Mouse (Mus musculus) MEL (cell line): ENCODE measurements around the gene Ddx24. TPM values are rescaled to one million over a fixed set of nuclear protein-coding genes. Genes with fewer than 3 reads are reported as not detected.

Source experiments
- DNase-seq: peaks from one replicate; pipeline ENCODE4 v3.0.0; 2011; ENCODE audit warnings: low read depth, low spot score
- H3K27ac ChIP-seq: 2 replicates; pipeline ENCODE4 v1.5.1; 2012; ENCODE audit warnings: low read depth, mild to moderate bottlenecking, control low read depth, low read length, moderate library complexity; ENCODE audit not compliant: control insufficient read depth
- H3K27me3 ChIP-seq, 2 experiments: fragments of 150-350 bp in 1 of 2; sonication (generic) in 1 of 2; 2 replicates each; pipeline ENCODE4 v1.6.1; 2012; ENCODE audit warnings: low read length in 2 of 2, mild to moderate bottlenecking in 2 of 2, improper control_type of control experiment in 1 of 2, moderate library complexity in 1 of 2; ENCODE audit not compliant: insufficient read depth in 2 of 2, control insufficient read depth in 1 of 2
- H3K36me3 ChIP-seq, 2 experiments: 2 replicates each; pipeline ENCODE4 v1.6.1; 2012 to 2014; ENCODE audit warnings: low read length in 2 of 2, improper control_type of control experiment in 1 of 2, inconsistent platforms in 1 of 2, mild to moderate bottlenecking in 1 of 2; ENCODE audit not compliant: insufficient read depth in 2 of 2, control insufficient read depth in 1 of 2
- H3K4me1 ChIP-seq, 2 experiments: fragments of 150-350 bp in 1 of 2; sonication (generic) in 1 of 2; 2 replicates each; pipeline ENCODE4 v1.6.1; 2012; ENCODE audit warnings: low read length in 2 of 2, improper control_type of control experiment in 1 of 2, mild to moderate bottlenecking in 1 of 2; ENCODE audit not compliant: insufficient read depth in 2 of 2, control insufficient read depth in 1 of 2
- H3K4me3 ChIP-seq, 2 experiments: fragments of 150-350 bp in 1 of 2; sonication (generic) in 1 of 2; 2 replicates each; pipeline ENCODE4 v1.5.1; 2012; ENCODE audit warnings: low read depth in 2 of 2, low read length in 2 of 2, mild to moderate bottlenecking in 2 of 2, moderate library complexity in 2 of 2, control low read depth in 1 of 2, improper control_type of control experiment in 1 of 2; ENCODE audit not compliant: control insufficient read depth in 1 of 2, insufficient read depth in 1 of 2
- H3K79me2 ChIP-seq: 2 replicates; pipeline ENCODE4 v1.6.1; 2012; ENCODE audit warnings: mild to moderate bottlenecking, low read length, moderate library complexity; ENCODE audit not compliant: control insufficient read depth, poor library complexity, insufficient read depth
- H3K9ac ChIP-seq: 2 replicates; pipeline ENCODE4 v1.6.1; 2012; ENCODE audit warnings: low read depth, mild to moderate bottlenecking, control low read depth, low read length, moderate library complexity; ENCODE audit not compliant: control insufficient read depth, poor library complexity, severe bottlenecking
- H3K9me3 ChIP-seq: fragments of 150-350 bp; sonication (generic); replicated peaks from 2 replicates; pipeline ENCODE4 v1.6.1; 2012; ENCODE audit warnings: mild to moderate bottlenecking, low read length, improper control_type of control experiment, moderate library complexity; ENCODE audit not compliant: insufficient read depth
- BHLHE40 ChIP-seq: IDR thresholded peaks from 2 replicates; pipeline ENCODE4 v1.6.1; 2012; ENCODE audit warnings: low read depth, mild to moderate bottlenecking, inconsistent platforms, low read length, improper control_type of control experiment, borderline replicate concordance
- CHD2 ChIP-seq: IDR thresholded peaks from 2 replicates; pipeline ENCODE4 v1.6.1; 2011; ENCODE audit warnings: low read length, improper control_type of control experiment
- CTCF ChIP-seq, 3 experiments: IDR thresholded peaks in 2 of 3; conservative IDR thresholded peaks in 1 of 3; 2 replicates each; pipeline ENCODE4 v1.5.1; 2011 to 2012; ENCODE audit warnings: low read length in 3 of 3, low read depth in 2 of 3, mild to moderate bottlenecking in 2 of 3, improper control_type of control experiment in 1 of 3, inconsistent platforms in 1 of 3, mixed read lengths in 1 of 3, moderate library complexity in 1 of 3; ENCODE audit not compliant: control insufficient read depth in 1 of 3, insufficient read depth in 1 of 3, poor library complexity in 1 of 3, severe bottlenecking in 1 of 3
- ELF1 ChIP-seq: IDR thresholded peaks from 2 replicates; pipeline ENCODE4 v1.6.1; 2014; ENCODE audit warnings: low read depth, mild to moderate bottlenecking, inconsistent platforms, low read length, improper control_type of control experiment, moderate library complexity
- EP300 ChIP-seq, 2 experiments: IDR thresholded peaks; 2 replicates each; pipeline ENCODE4 v1.6.1; 2011; ENCODE audit warnings: improper control_type of control experiment in 2 of 2, low read length in 2 of 2, low read depth in 1 of 2, mild to moderate bottlenecking in 1 of 2
- ETS1 ChIP-seq: IDR thresholded peaks from 2 replicates; pipeline ENCODE4 v1.6.1; 2012; ENCODE audit warnings: low read depth, mild to moderate bottlenecking, inconsistent platforms, low read length, improper control_type of control experiment, moderate library complexity
- GABPA ChIP-seq: IDR thresholded peaks from 2 replicates; pipeline ENCODE4 v1.6.1; 2012; ENCODE audit warnings: low read depth, mild to moderate bottlenecking, inconsistent platforms, low read length, improper control_type of control experiment, moderate library complexity
- HCFC1 ChIP-seq: IDR thresholded peaks from 2 replicates; pipeline ENCODE4 v1.6.1; 2012; ENCODE audit warnings: low read depth, mild to moderate bottlenecking, inconsistent platforms, low read length, improper control_type of control experiment, moderate library complexity
- JUND ChIP-seq: IDR thresholded peaks from 2 replicates; pipeline ENCODE4 v1.6.1; 2011; ENCODE audit warnings: low read depth, mild to moderate bottlenecking, improper control_type of control experiment, low read length
- KAT2A ChIP-seq: conservative IDR thresholded peaks from 2 replicates; pipeline ENCODE4 v1.6.1; 2012; ENCODE audit warnings: low read depth, low read length, improper control_type of control experiment, inconsistent platforms
- MAX ChIP-seq: IDR thresholded peaks from 2 replicates; pipeline ENCODE4 v1.6.1; 2011; ENCODE audit warnings: low read length, improper control_type of control experiment
- MAZ ChIP-seq: IDR thresholded peaks from 2 replicates; pipeline ENCODE4 v1.6.1; 2012; ENCODE audit warnings: low read depth, mild to moderate bottlenecking, inconsistent platforms, low read length, improper control_type of control experiment
- MEF2A ChIP-seq: IDR thresholded peaks from 2 replicates; pipeline ENCODE4 v1.6.1; 2014; ENCODE audit warnings: low read depth, mild to moderate bottlenecking, inconsistent platforms, low read length, improper control_type of control experiment; ENCODE audit not compliant: poor library complexity, insufficient replicate concordance, severe bottlenecking; ENCODE audit errors: extremely low read depth
- MXI1 ChIP-seq: IDR thresholded peaks from 2 replicates; pipeline ENCODE4 v1.6.1; 2011; ENCODE audit warnings: mild to moderate bottlenecking, low read depth, low read length, improper control_type of control experiment
- MYC ChIP-seq: IDR thresholded peaks from 2 replicates; pipeline ENCODE4 v1.6.1; 2011; ENCODE audit warnings: low read depth, mild to moderate bottlenecking, low read length, improper control_type of control experiment, moderate library complexity
- NRF1 ChIP-seq: IDR thresholded peaks from 2 replicates; pipeline ENCODE4 v1.6.1; 2014; ENCODE audit warnings: low read depth, mild to moderate bottlenecking, inconsistent platforms, low read length, improper control_type of control experiment, moderate library complexity; ENCODE audit not compliant: poor library complexity, insufficient read depth, severe bottlenecking
- POLR2A ChIP-seq, 2 experiments: IDR thresholded peaks; 2 replicates each; pipeline ENCODE4 v1.6.1; 2011 to 2012; ENCODE audit warnings: low read length in 2 of 2, mild to moderate bottlenecking in 2 of 2, control low read depth in 1 of 2, improper control_type of control experiment in 1 of 2, low read depth in 1 of 2, moderate library complexity in 1 of 2; ENCODE audit not compliant: control insufficient read depth in 1 of 2, insufficient read depth in 1 of 2, poor library complexity in 1 of 2
- POLR2AphosphoS2 ChIP-seq: IDR thresholded peaks from 2 replicates; pipeline ENCODE4 v1.6.1; 2011; ENCODE audit warnings: low read length, improper control_type of control experiment
- SIN3A ChIP-seq: IDR thresholded peaks from 2 replicates; pipeline ENCODE4 v1.6.1; 2012; ENCODE audit warnings: low read length, improper control_type of control experiment, inconsistent platforms
- SMC3 ChIP-seq: IDR thresholded peaks from 2 replicates; pipeline ENCODE4 v1.6.1; 2011; ENCODE audit warnings: low read depth, low read length, improper control_type of control experiment
- TBP ChIP-seq: IDR thresholded peaks from 2 replicates; pipeline ENCODE4 v1.8.0; 2011; ENCODE audit warnings: low read depth, low read length, improper control_type of control experiment
- TCF12 ChIP-seq: IDR thresholded peaks from 2 replicates; pipeline ENCODE4 v1.6.1; 2014; ENCODE audit warnings: low read depth, mild to moderate bottlenecking, inconsistent platforms, low read length, improper control_type of control experiment, moderate library complexity
- UBTF ChIP-seq: IDR thresholded peaks from 2 replicates; pipeline ENCODE4 v1.6.1; 2012; ENCODE audit warnings: low read depth, mild to moderate bottlenecking, inconsistent platforms, low read length, improper control_type of control experiment, moderate library complexity, borderline replicate concordance; ENCODE audit not compliant: insufficient read depth
- USF1 ChIP-seq: IDR thresholded peaks from 2 replicates; pipeline ENCODE4 v1.6.1; 2014; ENCODE audit warnings: low read depth, mild to moderate bottlenecking, inconsistent platforms, low read length, improper control_type of control experiment, moderate library complexity
- USF2 ChIP-seq, 2 experiments: IDR thresholded peaks; 2 replicates each; pipeline ENCODE4 v1.6.1; 2011 to 2012; ENCODE audit warnings: improper control_type of control experiment in 2 of 2, low read length in 2 of 2, borderline replicate concordance in 1 of 2, inconsistent platforms in 1 of 2, low read depth in 1 of 2, mild to moderate bottlenecking in 1 of 2; ENCODE audit not compliant: insufficient read depth in 1 of 2
- ZKSCAN1 ChIP-seq: IDR thresholded peaks from 2 replicates; pipeline ENCODE4 v1.6.1; 2012; ENCODE audit warnings: low read depth, mild to moderate bottlenecking, inconsistent platforms, low read length, improper control_type of control experiment, moderate library complexity
- ZMIZ1 ChIP-seq: IDR thresholded peaks from 2 replicates; pipeline ENCODE4 v1.6.1; 2012; ENCODE audit warnings: low read depth, mild to moderate bottlenecking, inconsistent platforms, low read length, improper control_type of control experiment, moderate library complexity
- ZNF384 ChIP-seq: IDR thresholded peaks from 2 replicates; pipeline ENCODE4 v1.6.1; 2012; ENCODE audit warnings: low read depth, mild to moderate bottlenecking, inconsistent platforms, low read length, improper control_type of control experiment
- polyA plus RNA-seq, 2 experiments: library from polyadenylated mRNA; stranded (reverse) in 1 of 2; unstranded in 1 of 2; fragments of >175 nt in 1 of 2; fragments of >200 nt in 1 of 2; gene quantifications; 2 replicates each; pipeline versions ENCODE4 v1.2.1 to v1.2.4; 2012; ENCODE audit warnings: low replicate concordance in 2 of 2, low read depth in 1 of 2; ENCODE audit not compliant: insufficient read length in 2 of 2, insufficient read depth in 1 of 2, missing spikeins in 1 of 2
- total RNA-seq: library from RNA; depleted of rRNA; stranded (reverse); fragments of 300-350 nt; gene quantifications from 2 replicates; pipeline ENCODE4 v1.2.3, GENCODE M21; 2012

Ddx24 gene
- total and polyA plus RNA-seq, 3 experiments, result 113 to 876 (median 124) TPM

DNA sequence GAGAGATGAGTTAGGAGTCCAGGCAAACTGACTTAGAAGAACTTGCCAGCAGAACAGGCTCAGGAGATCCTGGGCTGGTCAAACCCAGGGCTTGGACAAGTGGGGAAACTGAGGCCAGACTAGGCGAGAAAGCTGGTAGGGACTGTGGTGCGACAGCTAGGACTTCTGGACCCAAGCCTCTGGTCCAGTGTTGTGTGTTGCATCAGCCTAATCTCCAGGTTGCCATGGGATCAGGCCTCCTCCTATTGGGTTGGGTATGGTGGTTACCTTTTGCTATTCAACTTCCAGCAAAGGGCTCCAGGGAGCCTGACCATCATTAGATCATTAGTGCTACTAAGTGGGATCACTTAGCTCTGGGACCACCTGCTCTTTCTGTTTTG lies 36.3 kb downstream of the Ddx24 start:
- Histone ChIP-seq H3K27me3 (no peaks in the 10 kb centered on the region), H3K27ac (peak overlapping the region; percentile 37; the same call in 1 of the 2 replicates), H3K79me2 (peaks cover 8% of the 10 kb centered on the region), H3K4me3 (peak overlapping the region; percentile 77 to 93), H3K4me1 (peaks cover 15 to 38% of the 10 kb centered on the region in 2 experiments), H3K36me3 (peaks cover 0 to 34% of the 10 kb centered on the region in 2 experiments; a peak in 2 of 4 replicates), H3K9ac (peak overlapping the region; percentile 92), H3K9me3 (no peaks in the 10 kb centered on the region)
- TF ChIP-seq BHLHE40, result no peak
- TF ChIP-seq HCFC1, result no peak
- 0 out of 2 replicates have a peak, but pooled peaks have one; percentile 2 for TF ChIP-seq TCF12
- TF ChIP-seq GABPA, result no peak
- DNase-seq, result no peak

GRCm38 (mm10) chr12:103388505-103389347 lies 36.9 kb downstream of the Ddx24 start, which contains the start of gene Otub2:
Otub2 (plus strand) TSS chr12:103388682.
- H3K27ac ChIP-seq, result peak within 1 kb of the TSS; percentile 37
- TF ChIP-seq MYC (no peak), CTCF (IDR thresholded peaks at IDR 0.05 in 2 of 3, conservative IDR thresholded peaks at IDR 0.05 in 1 of 3; ENCODE audit: control insufficient read depth in 1 of 3, insufficient read depth in 1 of 3, low read depth in 2 of 3, low read length in 3 of 3, poor library complexity in 1 of 3, severe bottlenecking in 1 of 3) (no peak), ZKSCAN1 (no peak), ETS1 (no peak), MEF2A (no peak), JUND (0 out of 2 replicates have a peak, but pooled peaks have one; percentile 30), POLR2A (IDR thresholded peaks at IDR 0.05; ENCODE audit: control insufficient read depth in 1 of 2, insufficient read depth in 1 of 2, low read depth in 1 of 2, low read length in 2 of 2, poor library complexity in 1 of 2) (peak in 1 of 2 experiments; percentile 57; a peak in 1 of 4 replicates), MAZ (peak; percentile 69; the same call in 1 of the 2 replicates), USF2 (IDR thresholded peaks at IDR 0.05; ENCODE audit: borderline replicate concordance in 1 of 2, insufficient read depth in 1 of 2, low read depth in 1 of 2, low read length in 2 of 2) (no peak), ELF1 (0 out of 2 replicates have a peak, but pooled peaks have one; percentile 37), TBP (peak; percentile 52; the same call in 1 of the 2 replicates), KAT2A (no peak; the same call in 1 of the 2 replicates), ZMIZ1 (no peak), NRF1 (0 out of 2 replicates have a peak, but pooled peaks have one; percentile 14), MAX (no peak), SIN3A (peak; percentile 97), MXI1 (no peak; the same call in none of the 2 replicates), SMC3 (no peak), HCFC1 (peak; percentile 81), UBTF (0 out of 2 replicates have a peak, but pooled peaks have one; percentile 46), CHD2 (peak; percentile 69), POLR2AphosphoS2 (0 out of 2 replicates have a peak, but pooled peaks have one; percentile 11), ZNF384 (no peak), EP300 (IDR thresholded peaks at IDR 0.05; ENCODE audit: low read depth in 1 of 2, low read length in 2 of 2) (no peak), TCF12 (peak; percentile 31; the same call in 1 of the 2 replicates), USF1 (no peak)

More at GRCm38 (mm10) chr12:103388505-103389347, 36.9 kb downstream of the Ddx24 start, which contains the start of gene Otub2:
- Histone ChIP-seq H3K9me3 (no peaks in the 10 kb centered on the region), H3K4me1 (peaks cover 13 to 33% of the 10 kb centered on the region in 2 experiments), H3K79me2 (peaks cover 8% of the 10 kb centered on the region), H3K4me3 (peak within 1 kb of the TSS; percentile 77 to 93), H3K9ac (peak within 1 kb of the TSS; percentile 92), H3K36me3 (peaks cover 0 to 28% of the 10 kb centered on the region in 2 experiments; a peak in 2 of 4 replicates), H3K27me3 (no peaks in the 10 kb centered on the region)
- peak; percentile 97 for DNase-seq
